Mouse (Mus musculus) gastrocnemius, postnatal 25 days (tissue): ENCODE results near the gene Nfia. TPM values are rescaled to one million over a fixed set of nuclear protein-coding genes. Genes with fewer than 3 reads are reported as not detected.

Experiments
- DNase-seq: peaks from one replicate; pipeline ENCODE4 v3.0.0; 2022
- total RNA-seq, 2 experiments: library from RNA; stranded (reverse); gene quantifications; 1 replicate in 1 of 2; 2 replicates in 1 of 2; pipeline ENCODE4 v1.2.3; 2021

The Nfia gene
- total RNA-seq, 2 experiments from 2014 or later, result 54.7 to 55.0 TPM

- no peak for DNase-seq
Observed at GRCm38 (mm10) chr4:97912560-97912959, 140.0 kb downstream of the Nfia start.

- no peak for DNase-seq
Observed at GRCm38 (mm10) chr4:97914348-97914747, 141.8 kb downstream of the Nfia start.

- DNase-seq, result no peak
Observed at GRCm38 (mm10) chr4:97914761-97915160, 142.2 kb downstream of the Nfia start.

GRCm38 (mm10) chr4:97917568-97917967 lies 145.0 kb downstream of the Nfia start:
- no peak for DNase-seq

GRCm38 (mm10) chr4:97918675-97919074 lies 146.1 kb downstream of the Nfia start:
- DNase-seq, result no peak

- DNase-seq, result no peak
Observed at GRCm38 (mm10) chr4:97919773-97920172, 147.2 kb downstream of the Nfia start.

GRCm38 (mm10) chr4:97920287-97921079 lies 147.9 kb downstream of the Nfia start:
- peak; percentile 37 for DNase-seq

- DNase-seq, result no peak
Observed at GRCm38 (mm10) chr4:97921682-97922081, 149.1 kb downstream of the Nfia start.

GRCm38 (mm10) chr4:97923248-97923647 lies 150.7 kb downstream of the Nfia start:
- DNase-seq, result no peak

- peak; percentile 78 for DNase-seq
Observed at GRCm38 (mm10) chr4:97923876-97924316, 151.4 kb downstream of the Nfia start.

- no peak for DNase-seq
Observed at GRCm38 (mm10) chr4:97924414-97924813, 151.9 kb downstream of the Nfia start.

GRCm38 (mm10) chr4:97924855-97925254 lies 152.3 kb downstream of the Nfia start:
- no peak for DNase-seq

- no peak for DNase-seq
Observed at GRCm38 (mm10) chr4:97925644-97926043, 153.1 kb downstream of the Nfia start.

GRCm38 (mm10) chr4:97926607-97927308 lies 154.2 kb downstream of the Nfia start:
- DNase-seq, result no peak

GRCm38 (mm10) chr4:97927309-97927656 lies 154.7 kb downstream of the Nfia start:
- DNase-seq, result no peak

- DNase-seq, result no peak
Observed at GRCm38 (mm10) chr4:97936371-97936770, 163.8 kb downstream of the Nfia start.

- no peak for DNase-seq
Observed at GRCm38 (mm10) chr4:97936912-97937311, 164.4 kb downstream of the Nfia start.

GRCm38 (mm10) chr4:97939492-97939891 lies 167.0 kb downstream of the Nfia start:
- no peak for DNase-seq

- no peak for DNase-seq
Observed at GRCm38 (mm10) chr4:97939920-97940520, 167.5 kb downstream of the Nfia start.

- DNase-seq, result no peak
Observed at GRCm38 (mm10) chr4:97941616-97942015, 169.1 kb downstream of the Nfia start.

GRCm38 (mm10) chr4:97944309-97944708 lies 171.8 kb downstream of the Nfia start:
- no peak for DNase-seq

- DNase-seq, result no peak
Observed at GRCm38 (mm10) chr4:97947484-97947883, 174.9 kb downstream of the Nfia start.

GRCm38 (mm10) chr4:97948250-97948649 lies 175.7 kb downstream of the Nfia start:
- no peak for DNase-seq
